Mouse (Mus musculus) ES-Bruce4 (cell line): Measurements from ENCODE around the gene Ceacam9. TPM values are rescaled to one million over a fixed set of nuclear protein-coding genes. Genes with fewer than 3 reads are reported as not detected.

ENCODE experiments used
- H3K27ac ChIP-seq: 2 replicates; pipeline ENCODE4 v1.5.1; 2012; ENCODE audit warnings: low read length, inconsistent platforms; ENCODE audit not compliant: insufficient read depth
- H3K27me3 ChIP-seq: 2 replicates; pipeline ENCODE4 v1.6.1; 2012; ENCODE audit warnings: mild to moderate bottlenecking, low read length, inconsistent platforms; ENCODE audit not compliant: control insufficient read depth, poor library complexity, insufficient read depth, severe bottlenecking
- H3K36me3 ChIP-seq: 2 replicates; pipeline ENCODE4 v1.6.1; 2012; ENCODE audit warnings: inconsistent platforms, mild to moderate bottlenecking, low read length, moderate library complexity; ENCODE audit not compliant: control insufficient read depth, poor library complexity, insufficient read depth, severe bottlenecking
- H3K4me1 ChIP-seq: one replicate; pipeline ENCODE4 v1.8.1; 2011; ENCODE audit warnings: low read length; ENCODE audit not compliant: control insufficient read depth, insufficient read depth
- H3K4me3 ChIP-seq: 2 replicates; pipeline ENCODE4 v1.5.1; 2011; ENCODE audit warnings: low read depth, mild to moderate bottlenecking, low read length
- H3K9ac ChIP-seq: 2 replicates; pipeline ENCODE4 v1.6.1; 2012; ENCODE audit warnings: low read depth, mild to moderate bottlenecking, inconsistent platforms; ENCODE audit not compliant: poor library complexity, severe bottlenecking
- H3K9me3 ChIP-seq: replicated peaks from 2 replicates; pipeline ENCODE4 v1.6.1; 2012; ENCODE audit warnings: mild to moderate bottlenecking, low read length, inconsistent platforms; ENCODE audit not compliant: control insufficient read depth, poor library complexity, insufficient read depth, severe bottlenecking
- CTCF ChIP-seq: IDR thresholded peaks from one replicate; pipeline ENCODE4 v1.8.1; 2011; ENCODE audit warnings: low read depth, low read length
- EP300 ChIP-seq: IDR thresholded peaks from 2 replicates; pipeline ENCODE4 v1.6.1; 2011; ENCODE audit warnings: low read depth, low read length; ENCODE audit not compliant: insufficient read depth
- POLR2A ChIP-seq: IDR thresholded peaks from one replicate; pipeline ENCODE4 v1.8.1; 2011; ENCODE audit warnings: low read length; ENCODE audit not compliant: insufficient read depth
- polyA plus RNA-seq: library from polyadenylated mRNA; stranded (reverse); fragments of >200 nt; gene quantifications from 2 replicates; pipeline ENCODE4 v1.2.4, GENCODE M21; 2011; ENCODE audit warnings: low read depth; ENCODE audit not compliant: missing spikeins, insufficient read depth, insufficient read length

Gene Ceacam9
- polyA plus RNA-seq, 1 experiment = not detected

DNA sequence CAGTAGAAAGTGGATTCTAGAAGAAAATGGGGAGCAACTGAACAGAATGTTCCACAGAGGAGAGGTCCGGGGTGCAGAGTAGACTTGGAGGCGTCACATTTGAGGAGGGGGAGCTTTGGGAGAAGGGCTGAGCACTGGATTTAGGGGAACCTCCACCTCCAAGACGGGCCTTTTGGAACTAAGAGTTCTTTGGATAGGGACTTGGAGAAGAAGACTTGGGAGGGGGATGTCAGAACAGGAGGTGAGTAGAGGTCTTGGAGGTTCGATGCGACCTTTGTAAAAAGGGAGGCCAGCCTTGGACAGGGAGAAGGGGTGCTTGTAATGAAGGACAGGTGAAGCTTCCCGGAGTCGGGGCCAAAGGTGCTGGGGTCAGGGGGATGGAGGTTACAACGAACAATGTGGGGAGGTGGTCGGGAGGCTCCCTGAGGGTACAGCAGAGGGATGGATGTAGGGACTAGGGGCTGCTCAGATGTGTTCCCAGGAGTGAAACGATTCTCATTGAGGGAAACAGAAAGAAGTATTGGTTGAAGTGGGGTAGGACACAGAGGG, 17.4 kb downstream of the Ceacam9 start:
- H3K9ac ChIP-seq = peak overlapping the region; percentile 76
- TF ChIP-seq CTCF (no peak), EP300 (no peak), POLR2A (no peak)
- no peaks in the 10 kb centered on the region for H3K4me1 ChIP-seq
- H3K27ac ChIP-seq = no peak overlapping the region
- no peaks in the 10 kb centered on the region for H3K27me3 ChIP-seq
- H3K9me3 ChIP-seq = no peaks in the 10 kb centered on the region
- H3K36me3 ChIP-seq = no peaks in the 10 kb centered on the region
- peak overlapping the region; percentile 93 for H3K4me3 ChIP-seq

DNA sequence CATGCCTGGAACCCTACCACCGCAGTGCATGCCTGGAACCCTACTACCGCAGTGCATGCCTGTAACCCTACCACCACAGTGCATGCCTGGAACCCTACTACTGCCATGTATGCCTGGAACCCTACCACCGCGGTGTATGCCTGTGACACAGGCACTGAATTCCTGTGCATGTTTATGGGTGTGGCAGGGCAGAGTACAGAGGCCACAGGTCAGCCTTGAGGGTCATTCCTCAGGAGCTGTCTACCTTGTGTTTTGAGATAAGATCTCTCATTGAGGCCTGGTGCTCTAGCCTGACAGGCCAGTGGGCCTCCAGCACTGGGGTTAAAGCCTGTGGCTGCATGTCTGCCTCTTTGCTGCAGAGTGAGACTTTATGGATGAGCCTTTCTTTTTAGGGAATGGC, 23.6 kb downstream of the Ceacam9 start:
- no peak overlapping the region for H3K4me3 ChIP-seq
- no peak overlapping the region for H3K27ac ChIP-seq
- no peak for TF ChIP-seq EP300
- no peak for TF ChIP-seq POLR2A
- TF ChIP-seq CTCF = no peak
- H3K36me3 ChIP-seq = peaks cover 9% of the 10 kb centered on the region
- no peaks in the 10 kb centered on the region for H3K9me3 ChIP-seq
- no peaks in the 10 kb centered on the region for H3K27me3 ChIP-seq
- no peaks in the 10 kb centered on the region for H3K4me1 ChIP-seq
- no peak overlapping the region for H3K9ac ChIP-seq

DNA sequence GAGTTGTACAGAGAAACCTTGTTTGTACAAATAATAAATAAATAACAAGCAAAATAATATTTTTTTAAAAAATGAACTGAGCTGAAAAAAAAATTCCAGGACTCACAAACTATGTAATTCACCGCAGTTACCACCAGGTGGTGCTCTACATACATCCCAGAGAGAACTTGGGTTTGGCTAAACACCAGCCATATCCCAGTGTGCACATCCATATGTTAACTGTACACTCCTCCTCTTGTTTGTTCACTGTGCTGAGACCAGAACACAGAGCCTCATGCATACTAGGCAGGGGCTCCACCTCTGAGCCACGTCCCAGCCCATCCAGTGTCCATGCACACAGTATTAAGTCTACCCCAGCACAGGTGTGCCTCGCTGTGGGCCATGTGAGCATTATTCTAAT, 24.4 kb downstream of the Ceacam9 start:
- Histone ChIP-seq H3K27me3 (no peaks in the 10 kb centered on the region), H3K36me3 (peaks cover 9% of the 10 kb centered on the region), H3K9me3 (no peaks in the 10 kb centered on the region), H3K27ac (no peak overlapping the region), H3K9ac (no peak overlapping the region), H3K4me1 (no peaks in the 10 kb centered on the region), H3K4me3 (no peak overlapping the region)
- TF ChIP-seq POLR2A = no peak
- no peak for TF ChIP-seq EP300
- TF ChIP-seq CTCF = peak; percentile 26

DNA sequence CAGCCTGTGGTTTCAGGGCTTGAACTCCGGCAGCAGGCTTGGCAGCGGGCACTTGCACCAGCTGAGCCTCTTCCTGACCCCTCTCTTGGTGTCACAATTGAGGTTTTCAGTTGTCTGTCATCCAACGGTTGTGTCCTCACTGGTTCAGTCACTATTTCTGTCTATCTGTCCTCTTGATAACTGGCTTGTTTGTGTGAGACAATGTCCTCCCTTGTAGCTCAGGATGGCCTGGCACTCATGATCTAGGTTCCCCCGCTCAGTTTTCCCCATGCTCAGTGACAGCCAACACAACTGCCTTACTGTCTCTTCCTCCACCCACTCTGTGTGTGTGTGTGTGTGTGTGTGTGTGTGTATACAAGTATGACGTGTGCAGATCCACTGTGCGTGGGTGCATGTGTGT, 25.9 kb downstream of the Ceacam9 start:
- Histone ChIP-seq H3K27me3 (no peaks in the 10 kb centered on the region), H3K4me1 (no peaks in the 10 kb centered on the region), H3K36me3 (peaks cover 9% of the 10 kb centered on the region), H3K4me3 (no peak overlapping the region), H3K9me3 (no peaks in the 10 kb centered on the region), H3K27ac (no peak overlapping the region), H3K9ac (no peak overlapping the region)
- no peak for TF ChIP-seq POLR2A
- no peak for TF ChIP-seq CTCF
- TF ChIP-seq EP300 = no peak

DNA sequence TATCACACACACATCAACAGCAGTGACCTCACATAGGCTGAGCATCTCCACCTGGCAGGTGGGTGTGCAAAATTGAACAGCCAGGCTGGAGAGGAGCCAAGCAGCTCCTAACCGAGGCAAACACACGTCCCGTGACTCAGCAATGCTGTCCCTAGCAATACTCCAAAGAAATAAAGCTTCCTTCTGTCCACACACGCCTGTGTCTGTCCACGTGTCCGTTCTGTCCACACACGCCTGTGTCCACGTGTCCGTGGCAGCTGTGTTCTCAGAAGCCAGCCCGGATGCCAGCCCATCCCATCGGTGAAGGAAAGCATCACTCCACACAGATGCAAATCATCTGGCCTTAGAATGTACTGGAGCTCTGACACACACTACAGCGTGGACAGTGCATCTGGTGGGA, 30.3 kb downstream of the Ceacam9 start:
- Histone ChIP-seq H3K9ac (no peak overlapping the region), H3K36me3 (peaks cover 8% of the 10 kb centered on the region), H3K4me3 (no peak overlapping the region)

DNA sequence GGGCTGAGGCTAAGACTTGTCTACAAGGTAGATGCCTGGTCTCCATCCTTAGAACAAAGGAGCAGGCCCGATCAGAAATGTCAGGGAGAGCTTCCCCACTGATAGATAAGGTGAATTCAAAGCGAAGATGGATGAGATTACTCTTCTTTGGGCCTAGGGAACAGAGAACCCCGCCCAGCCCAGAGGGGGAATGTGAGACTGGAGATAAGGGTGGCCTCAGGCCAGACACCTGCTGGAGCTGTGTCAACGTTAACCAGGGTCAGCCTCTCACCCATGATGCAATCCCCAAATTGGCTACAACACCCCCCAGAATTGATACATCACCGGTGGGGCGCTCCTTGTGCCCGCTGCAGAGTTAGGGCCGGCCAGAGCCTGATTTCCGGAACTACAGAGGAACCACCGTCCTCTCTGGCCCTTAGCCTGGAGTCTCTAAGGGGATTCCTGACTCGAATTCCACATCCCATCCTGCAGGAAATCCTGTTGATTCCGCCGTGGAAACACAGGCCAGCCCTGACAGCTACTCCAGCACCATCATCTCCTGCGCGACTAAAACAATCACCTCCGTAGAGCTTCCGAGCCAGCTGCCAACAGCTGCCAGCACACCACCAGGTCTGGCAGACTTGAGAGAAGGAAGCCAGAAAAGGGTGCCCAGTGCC, 33.8 kb downstream of the Ceacam9 start:
- H3K4me1 ChIP-seq = peaks cover 2% of the 10 kb centered on the region
- 0 out of 2 replicates have a peak overlapping the region, but pooled peaks have one; percentile 0 for H3K4me3 ChIP-seq

More for the DNA sequence above, 30.3 kb downstream of the Ceacam9 start:
- Histone ChIP-seq H3K4me1 (peaks cover 2% of the 10 kb centered on the region), H3K27ac (no peak overlapping the region), H3K9me3 (no peaks in the 10 kb centered on the region), H3K27me3 (no peaks in the 10 kb centered on the region)
- no peak for TF ChIP-seq EP300
- TF ChIP-seq POLR2A = no peak
- no peak for TF ChIP-seq CTCF

More for the DNA sequence above, 33.8 kb downstream of the Ceacam9 start:
- Histone ChIP-seq H3K9ac (no peak overlapping the region), H3K36me3 (no peaks in the 10 kb centered on the region), H3K9me3 (no peaks in the 10 kb centered on the region), H3K27ac (peak overlapping the region; percentile 3; the same call in 1 of the 2 replicates), H3K27me3 (no peaks in the 10 kb centered on the region)
- TF ChIP-seq CTCF = no peak
